Mouse (Mus musculus) macrophage (primary cell): ENCODE results near the gene Gm21789. TPM values are rescaled to one million over a fixed set of nuclear protein-coding genes. Genes with fewer than 3 reads are reported as not detected.
"Not testable (repeated sequence)": the region's sequence is repeated elsewhere in the genome, so short reads cannot be mapped to it uniquely, and the experiment has no call there.

Source experiments
- H3K27ac ChIP-seq: fragments of 350-480 bp; formaldehyde crosslinking; 2 replicates; pipeline ENCODE4 v1.9.0; 2021
- H3K36me3 ChIP-seq: fragments of 350-480 bp; formaldehyde crosslinking; 2 replicates; pipeline ENCODE4 v1.9.0; 2021; ENCODE audit errors: inconsistent target
- H3K4me3 ChIP-seq: fragments of 350-480 bp; formaldehyde crosslinking; 2 replicates; pipeline ENCODE4 v1.9.0; 2021; ENCODE audit errors: inconsistent target
- H3K79me2 ChIP-seq: fragments of 350-480 bp; formaldehyde crosslinking; 2 replicates; pipeline ENCODE4 v1.9.0; 2021; ENCODE audit errors: inconsistent target
- WGBS: methylation state at CpG from one replicate; pipeline ENCODE4 v1.1.7; 2026; ENCODE audit warnings: inconsistent platforms; ENCODE audit not compliant: missing documents; 5-methylcytosine and 5-hydroxymethylcytosine counted together
- polyA plus RNA-seq: library from polyadenylated mRNA; stranded (reverse); fragments of 250-400 nt; gene quantifications from 3 replicates; pipeline ENCODE4 v1.2.4, GENCODE M21; 2018; ENCODE audit warnings: inconsistent platforms
- total RNA-seq, 78 experiments: library from RNA; depleted of rRNA; stranded (reverse); fragments of 250-400 nt; gene quantifications; 1 replicate in 9 of 78; 2 replicates in 24 of 78; 3 replicates in 43 of 78; 4 replicates in 2 of 78; pipeline ENCODE4 v1.2.4; 2018; ENCODE audit warnings: inconsistent platforms in 56 of 78

Gene Gm21789
- total RNA-seq (2018; cell fraction: chromatin; rRNA removed), result not detected
- not detected for total RNA-seq (2018; cell fraction: cytosol; rRNA removed)
- not detected for total RNA-seq (2018; cell fraction: nucleus; rRNA removed)
- not detected in 3 replicates for polyA plus RNA-seq

- no CpG with 5 or more reads among the region's 1 CpGs for WGBS
- H3K79me2 ChIP-seq, H3K36me3 ChIP-seq, H3K4me3 ChIP-seq, H3K27ac ChIP-seq: not testable (repeated sequence)
Measured at GRCm38 (mm10) chrX:32941468-32941867, at the start of gene Gm21789. Gene Gm21789 (plus strand): TSS chrX:32941768.

- WGBS, result no CpG with 5 or more reads among the region's 4 CpGs
- H3K36me3 ChIP-seq, H3K4me3 ChIP-seq, H3K27ac ChIP-seq, H3K79me2 ChIP-seq: not testable (repeated sequence)
Measured at GRCm38 (mm10) chrX:32894325-32894724, 47.2 kb upstream of the Gm21789 start, which contains the start of gene Btbd35f30. Gene Btbd35f30 (plus strand): TSS chrX:32894625.

GRCm38 (mm10) chrX:32973597-32973996 is 32.0 kb downstream of the Gm21789 start, which contains the start of gene Btbd35f5:
Gene Btbd35f5 (plus strand): TSS chrX:32973897.
- H3K4me3 ChIP-seq, H3K79me2 ChIP-seq, H3K27ac ChIP-seq, H3K36me3 ChIP-seq: not testable (repeated sequence)
- no CpG with 5 or more reads among the region's 3 CpGs for WGBS

Other genes starting within 250 kb of the Gm21789 start
- gene Btbd35f21, start 215.7 kb upstream of the Gm21789 start, polyA plus RNA-seq, result not detected in 3 replicates
- not detected in 3 replicates for gene Btbd35f30, start 47.1 kb upstream of the Gm21789 start, polyA plus RNA-seq
- gene Btbd35f5, start 32.1 kb downstream of the Gm21789 start, polyA plus RNA-seq, result not detected in 3 replicates